Mouse (Mus musculus) heart, adult 8-10 months (tissue): ENCODE measurements around the gene Pdgfra. TPM values are rescaled to one million over a fixed set of nuclear protein-coding genes. Genes with fewer than 3 reads are reported as not detected.
A peak's percentile ranks its signal among the peaks of the same experiment; 100 is the strongest.

ENCODE experiments used
- DNase-seq: peaks from one replicate; pipeline ENCODE4 v3.0.0; 2022; ENCODE audit warnings: low spot score
- microRNA-seq: library from miRNA; unstranded; fragments of <30 nt; microRNA quantifications from one replicate; pipeline ENCODE4 v1.2.0, GENCODE M21; 2022
- total RNA-seq, 4 experiments: library from RNA; stranded (reverse); gene quantifications; 2 replicates each; pipeline ENCODE4 v1.2.4; 2022

Pdgfra gene
- total RNA-seq, 4 experiments from 2014 or later, result 17.9 to 23.3 (median 21.5) TPM

DNA sequence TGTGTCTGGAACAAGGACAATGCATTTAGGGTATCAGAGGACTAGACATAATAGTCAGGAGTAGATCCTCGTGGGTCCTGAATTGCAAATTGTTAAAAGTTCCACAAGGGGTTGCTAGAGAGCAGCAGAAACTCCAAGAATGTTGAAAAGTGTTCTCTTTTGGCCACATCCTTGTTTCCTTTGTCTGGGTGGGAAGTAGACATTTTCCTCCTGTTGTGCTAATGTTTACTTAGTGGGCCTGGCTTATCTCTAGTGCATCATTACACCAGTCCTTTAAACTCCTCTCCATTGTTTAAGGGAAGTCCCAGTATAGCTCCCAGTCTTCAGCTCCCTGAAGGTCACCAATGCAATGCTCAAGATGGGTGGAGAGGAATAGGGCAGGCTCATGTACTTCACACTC lies 57.9 kb downstream of the Pdgfra start:
- DNase-seq, result peak; percentile 14

DNA sequence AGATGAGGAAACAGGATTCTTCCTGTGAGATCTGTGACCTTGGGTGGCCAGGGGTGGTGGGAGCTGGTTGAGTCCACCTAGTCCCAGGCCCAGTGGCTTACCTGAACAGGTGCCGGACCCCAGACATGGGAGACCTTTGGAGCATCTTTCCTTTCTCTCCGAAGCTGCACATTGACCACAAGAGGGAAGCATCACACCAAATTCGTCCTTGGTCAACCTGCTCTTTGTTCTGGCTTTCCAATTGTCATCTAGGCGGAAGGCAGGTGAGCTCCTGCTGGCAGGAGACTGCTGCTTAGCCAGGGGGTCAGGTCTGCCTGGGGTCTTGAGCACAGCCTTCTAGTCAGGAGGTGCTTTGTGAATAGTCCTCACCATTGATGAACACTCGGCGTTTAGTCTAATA lies 62.4 kb downstream of the Pdgfra start:
- no peak for DNase-seq

DNA sequence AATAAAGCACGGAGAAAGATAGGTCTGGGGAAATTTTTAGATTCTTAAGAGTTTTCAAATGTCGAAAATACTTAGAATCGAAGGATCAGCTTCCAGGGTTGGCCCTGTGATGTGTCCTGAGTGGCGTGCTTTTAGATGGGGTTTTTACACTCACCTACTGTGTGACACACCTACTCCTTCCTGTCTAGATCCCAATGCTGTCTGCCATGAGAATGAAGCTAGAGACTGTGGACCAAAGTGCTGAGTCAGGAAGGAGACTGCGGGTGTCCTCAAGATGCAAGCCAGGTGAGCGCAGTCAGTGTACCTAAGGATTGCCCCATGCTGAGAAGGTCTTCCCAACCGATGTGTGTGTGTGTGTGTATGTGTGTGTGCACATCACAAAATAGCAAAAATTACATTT lies 62.8 kb downstream of the Pdgfra start:
- DNase-seq, result no peak

DNA sequence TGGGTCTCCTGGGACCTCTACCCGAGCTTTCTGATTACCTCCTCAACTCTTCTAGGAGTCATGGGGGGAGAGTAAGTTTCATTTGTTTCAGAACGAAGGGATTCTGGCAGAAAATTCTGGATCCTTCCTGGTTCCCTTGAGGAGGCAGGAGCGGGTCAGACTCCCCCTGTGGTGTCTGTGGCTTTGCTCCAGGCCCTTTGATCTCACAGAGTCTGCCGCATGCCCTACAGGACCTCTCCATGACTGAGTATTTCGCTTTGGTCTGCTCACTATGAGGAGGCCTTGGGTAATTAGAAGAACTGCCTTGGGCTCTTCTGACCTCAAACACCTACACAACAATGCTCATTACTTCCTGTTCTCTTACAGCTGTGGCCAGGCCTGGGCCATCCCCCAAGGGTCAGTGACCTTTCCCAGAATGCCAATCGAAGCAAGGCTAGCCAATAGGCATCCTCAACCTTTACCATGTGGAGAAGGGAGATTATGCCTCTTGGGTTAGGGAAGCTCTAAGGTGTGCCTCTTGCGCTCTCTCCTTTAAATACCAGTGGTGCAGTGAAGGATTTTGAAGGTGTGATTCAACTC lies 63.7 kb downstream of the Pdgfra start:
- no peak for DNase-seq

DNA sequence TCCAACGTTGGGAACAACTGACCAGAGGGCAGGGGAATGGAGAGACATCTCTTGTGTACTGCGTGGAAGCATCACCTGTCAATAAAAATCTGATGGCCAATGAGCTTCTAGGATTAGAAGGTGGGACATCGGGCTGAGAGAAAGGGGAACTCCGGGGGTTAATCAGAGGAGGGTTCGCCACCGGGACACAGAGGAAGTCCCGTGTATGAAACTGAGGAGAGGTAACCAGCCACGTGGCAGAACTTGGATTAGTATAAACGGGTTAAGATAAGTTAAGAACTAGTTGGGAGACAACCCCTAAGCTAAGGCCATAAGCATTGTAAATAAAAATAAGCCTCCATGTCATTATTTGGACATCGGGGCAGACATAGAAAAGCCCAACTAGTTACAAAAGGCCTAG lies 69.5 kb downstream of the Pdgfra start:
- DNase-seq, result no peak

DNA sequence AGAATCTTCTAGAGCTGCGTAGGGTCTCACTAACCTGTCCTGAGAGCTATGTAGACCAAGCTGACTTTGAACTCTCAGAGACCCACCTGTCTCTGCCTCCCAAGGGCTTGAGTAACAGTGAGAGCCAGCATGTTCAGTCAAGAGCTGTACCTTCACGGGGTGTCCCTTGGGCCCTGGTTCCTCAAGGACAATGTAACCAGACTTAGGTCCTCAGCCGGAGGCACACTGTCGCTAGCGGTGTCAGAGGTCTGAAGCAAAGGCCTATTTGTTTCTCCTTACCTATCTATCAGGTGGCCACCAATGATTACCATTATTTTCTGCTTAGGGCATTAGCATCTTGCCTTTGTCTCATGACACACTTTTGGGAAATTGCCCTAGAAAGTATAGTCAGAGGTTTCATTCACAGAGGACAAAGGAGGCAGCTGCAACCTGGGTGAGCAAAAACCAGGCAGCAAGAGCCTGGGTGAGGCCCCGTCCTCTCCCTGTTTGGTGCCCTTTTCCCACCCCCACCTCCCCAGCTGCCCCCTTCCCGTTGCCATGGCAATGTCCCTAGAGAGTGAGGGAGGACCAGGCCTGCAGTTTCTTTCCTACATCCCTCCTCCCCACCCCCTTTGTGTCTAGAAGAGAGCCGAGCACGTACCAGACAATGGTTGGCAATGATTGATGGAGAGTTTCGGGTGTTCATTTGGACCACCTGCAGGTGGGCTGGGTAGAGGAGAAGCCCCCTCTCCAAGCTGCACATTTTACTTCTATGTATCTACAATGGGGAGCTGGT lies 70.6 kb downstream of the Pdgfra start:
- no peak for DNase-seq

DNA sequence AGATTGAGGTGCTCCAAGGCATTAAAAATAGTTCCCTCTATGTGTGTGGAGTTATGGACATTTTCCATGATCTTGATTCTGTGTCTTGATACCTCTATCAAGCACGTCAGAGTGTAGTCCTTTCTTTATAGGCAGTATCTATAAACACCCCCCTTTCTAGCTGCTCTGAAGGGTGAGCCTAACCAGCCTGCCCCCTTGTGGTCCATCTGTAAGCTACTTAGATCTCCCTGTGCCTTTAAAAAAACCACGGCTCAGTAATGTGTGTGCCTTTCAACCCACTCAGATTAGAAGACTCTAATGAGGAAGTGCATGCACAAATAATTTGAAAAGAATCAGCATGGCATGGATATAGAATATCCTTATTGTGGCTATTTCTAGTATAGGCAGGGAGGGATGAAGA lies 86.3 kb downstream of the Pdgfra start:
- no peak for DNase-seq

DNA sequence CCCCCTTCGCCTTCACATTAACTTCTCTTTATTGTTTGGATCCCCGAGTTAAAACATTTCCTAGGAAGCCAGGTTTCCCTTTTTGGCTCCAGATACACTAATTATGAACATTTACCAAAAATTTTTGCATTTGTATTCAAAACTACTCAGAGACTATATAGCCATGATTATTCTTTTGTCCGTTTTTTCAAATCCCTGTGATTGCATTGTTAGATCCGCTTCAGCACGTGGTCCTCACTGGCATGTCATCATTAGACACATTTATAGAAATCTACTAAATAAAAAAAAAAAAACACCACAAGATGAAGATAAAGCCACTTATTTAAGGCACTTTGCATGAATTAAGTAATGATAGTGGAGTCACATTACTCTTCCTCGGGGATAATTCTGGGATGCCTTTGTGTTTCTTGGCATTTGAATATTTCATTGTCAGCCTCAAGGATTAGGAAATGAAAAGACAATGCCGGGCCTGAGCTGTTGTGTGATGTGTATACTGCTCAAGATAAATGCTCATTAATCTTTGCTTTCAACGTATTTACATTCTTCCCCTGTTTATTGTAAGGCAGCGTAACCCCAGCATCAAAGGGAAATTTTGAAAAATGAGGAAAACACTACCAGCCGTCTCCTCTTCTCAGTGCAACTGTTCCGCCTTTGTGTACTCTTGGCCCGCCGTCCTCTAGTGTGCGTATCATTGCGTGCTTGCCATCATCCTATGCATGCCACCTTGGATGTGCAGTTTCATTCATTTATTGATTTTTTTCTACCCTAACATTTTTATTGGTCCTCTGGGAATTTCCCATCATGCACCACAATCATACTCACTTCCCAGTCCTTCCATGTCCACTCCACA lies 87.1 kb downstream of the Pdgfra start:
- no peak for DNase-seq

DNA sequence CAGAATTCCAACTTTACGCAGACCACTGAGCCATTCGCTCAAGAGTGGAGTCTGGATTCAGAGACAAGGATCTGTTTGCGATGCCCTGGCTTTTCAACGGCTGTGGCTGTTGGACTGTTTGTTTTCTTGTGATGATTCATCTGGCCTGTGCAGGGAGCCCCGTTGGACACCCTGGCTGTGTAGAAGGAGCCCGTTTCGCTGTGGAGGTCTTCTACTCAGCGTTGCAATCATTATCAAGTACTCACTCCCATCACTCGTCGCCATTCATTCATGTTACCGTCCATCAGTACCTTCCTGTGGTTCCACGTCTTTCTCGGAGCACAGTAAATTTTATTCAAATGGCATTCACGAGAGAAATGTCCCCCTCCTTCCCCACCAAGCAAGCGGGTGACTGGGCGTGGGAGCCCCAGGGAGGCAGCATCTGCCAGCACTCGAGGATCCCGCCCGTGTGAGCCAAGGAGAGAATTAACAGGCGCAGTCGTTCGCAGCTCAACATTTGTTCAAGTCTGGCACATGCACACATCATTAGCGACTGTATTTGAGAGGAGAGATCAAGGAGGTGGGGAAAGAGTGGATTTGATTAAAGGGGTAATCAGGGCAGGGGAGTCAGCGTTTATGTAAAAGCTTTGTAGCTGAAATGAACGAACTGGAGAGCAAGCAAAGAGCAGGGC lies 95.1 kb downstream of the Pdgfra start:
- DNase-seq, result no peak

Small RNA genes within 50 kb of the gene (microRNA-seq; reads per million reads assigned to microRNA genes)
- gene Mir7025, result not detected

Other genes starting within 250 kb of the Pdgfra start
- gene Chic2, start 107.5 kb upstream of the Pdgfra start, total RNA-seq, result 10 to 100 TPM; 13.9 to 18.2 (median 14.7) TPM
- gene Gsx2, start 76.7 kb upstream of the Pdgfra start, total RNA-seq, result not detected